Mouse (Mus musculus): ENCODE results near the gene Snu13. TPM values are rescaled to one million over a fixed set of nuclear protein-coding genes. Genes with fewer than 3 reads are reported as not detected.

Snu13 gene
- polyA plus RNA-seq, 1 experiment from 2014 or later = 342 TPM

GRCm38 (mm10) chr15:82016830-82017229 is 30.6 kb downstream of the Snu13 start:
- Histone ChIP-seq H3K4me3 (ENCODE audit: low read length) (peak overlapping the region; percentile 97), H3K27ac (ENCODE audit: low read depth, low read length) (peak overlapping the region; percentile 73; the same call in 1 of the 2 replicates), H3K4me2 (replicated peaks; ENCODE audit: low read depth, low read length) (peak overlapping the region; percentile 87), H3K9me3 (ENCODE audit: control insufficient read depth, low read length) (no peaks in the 10 kb centered on the region), H3K4me1 (ENCODE audit: control insufficient read depth, insufficient read depth, low read length) (peaks cover 10% of the 10 kb centered on the region; the same call in 1 of the 2 replicates), H3K9ac (ENCODE audit: low read depth, low read length) (peak overlapping the region; percentile 71), H3K27me3 (ENCODE audit: control insufficient read depth, insufficient read depth, low read length) (no peaks in the 10 kb centered on the region), H3K36me3 (ENCODE audit: control insufficient read depth, insufficient read depth, low read length) (peaks cover 12% of the 10 kb centered on the region; the same call in 1 of the 2 replicates)
- ATAC-seq (ENCODE audit: low FRiP score, low TSS enrichment) = no peak
- WGBS = 19% methylated on average over 6 of the region's 6 CpGs

- Histone ChIP-seq H3K9me3 (ENCODE audit: control insufficient read depth, low read length) (no peaks in the 10 kb centered on the region), H3K9ac (ENCODE audit: low read depth, low read length) (peak overlapping the region; percentile 85), H3K27ac (ENCODE audit: low read depth, low read length) (peak overlapping the region; percentile 74; the same call in 1 of the 2 replicates), H3K4me2 (replicated peaks; ENCODE audit: low read depth, low read length) (peak overlapping the region; percentile 87), H3K4me3 (ENCODE audit: low read length) (peak overlapping the region; percentile 97), H3K36me3 (ENCODE audit: control insufficient read depth, insufficient read depth, low read length) (peaks cover 6% of the 10 kb centered on the region; the same call in 1 of the 2 replicates), H3K4me1 (ENCODE audit: control insufficient read depth, insufficient read depth, low read length) (peaks cover 10% of the 10 kb centered on the region; the same call in 1 of the 2 replicates), H3K27me3 (ENCODE audit: control insufficient read depth, insufficient read depth, low read length) (no peaks in the 10 kb centered on the region)
- peak; percentile 95 for ATAC-seq (ENCODE audit: low FRiP score, low TSS enrichment)
- under 1% methylated on average over 53 of the region's 53 CpGs for WGBS
Observed at GRCm38 (mm10) chr15:82016101-82016808, 31.1 kb downstream of the Snu13 start.

DNA sequence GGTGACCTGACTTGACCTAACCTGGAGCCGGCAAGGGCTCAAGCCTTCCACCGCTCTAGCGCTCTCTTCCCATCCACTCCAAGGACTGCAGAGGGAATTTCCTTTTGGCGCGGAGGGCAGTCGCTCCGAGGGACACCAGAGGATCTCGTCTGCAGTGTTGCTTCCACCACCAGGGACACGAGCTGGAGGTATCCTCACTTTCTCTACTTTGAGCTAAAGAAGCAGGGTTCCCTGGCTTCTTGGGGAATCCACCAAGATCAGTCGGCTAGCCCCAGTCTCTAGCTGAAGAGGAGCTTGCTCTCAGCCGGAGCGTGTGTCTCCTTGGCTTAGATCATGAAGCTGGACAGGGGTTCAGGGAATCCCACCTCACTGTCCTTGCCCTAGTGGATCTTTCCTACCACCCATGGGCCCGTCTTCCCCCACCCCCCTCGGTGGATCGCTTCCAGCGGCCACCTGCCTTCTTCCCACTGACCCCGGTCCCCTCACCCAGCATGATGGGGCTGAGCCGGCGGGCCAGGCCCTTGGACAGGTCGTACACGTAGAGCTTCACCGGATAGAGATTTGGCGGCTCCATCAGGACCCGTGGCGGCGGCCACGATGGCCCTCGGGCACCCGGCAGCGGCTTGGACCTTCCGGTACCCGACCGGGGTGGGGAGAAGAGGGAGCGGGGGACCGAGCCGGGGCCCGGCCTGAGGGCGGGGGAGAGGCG is 31.9 kb downstream of the Snu13 start:
- Histone ChIP-seq H3K9me3 (ENCODE audit: control insufficient read depth, low read length) (no peaks in the 10 kb centered on the region), H3K36me3 (ENCODE audit: control insufficient read depth, insufficient read depth, low read length) (peaks cover 4% of the 10 kb centered on the region; the same call in 1 of the 2 replicates), H3K4me1 (ENCODE audit: control insufficient read depth, insufficient read depth, low read length) (peaks cover 10% of the 10 kb centered on the region; the same call in 1 of the 2 replicates), H3K27ac (ENCODE audit: low read depth, low read length) (peak overlapping the region; percentile 74; the same call in 1 of the 2 replicates), H3K4me3 (ENCODE audit: low read length) (peak overlapping the region; percentile 97), H3K4me2 (replicated peaks; ENCODE audit: low read depth, low read length) (peak overlapping the region; percentile 87), H3K27me3 (ENCODE audit: control insufficient read depth, insufficient read depth, low read length) (no peaks in the 10 kb centered on the region), H3K9ac (ENCODE audit: low read depth, low read length) (peak overlapping the region; percentile 85)
- peak; percentile 60 for ATAC-seq (ENCODE audit: low FRiP score, low TSS enrichment)
- under 1% methylated on average over 39 of the region's 39 CpGs for WGBS

DNA sequence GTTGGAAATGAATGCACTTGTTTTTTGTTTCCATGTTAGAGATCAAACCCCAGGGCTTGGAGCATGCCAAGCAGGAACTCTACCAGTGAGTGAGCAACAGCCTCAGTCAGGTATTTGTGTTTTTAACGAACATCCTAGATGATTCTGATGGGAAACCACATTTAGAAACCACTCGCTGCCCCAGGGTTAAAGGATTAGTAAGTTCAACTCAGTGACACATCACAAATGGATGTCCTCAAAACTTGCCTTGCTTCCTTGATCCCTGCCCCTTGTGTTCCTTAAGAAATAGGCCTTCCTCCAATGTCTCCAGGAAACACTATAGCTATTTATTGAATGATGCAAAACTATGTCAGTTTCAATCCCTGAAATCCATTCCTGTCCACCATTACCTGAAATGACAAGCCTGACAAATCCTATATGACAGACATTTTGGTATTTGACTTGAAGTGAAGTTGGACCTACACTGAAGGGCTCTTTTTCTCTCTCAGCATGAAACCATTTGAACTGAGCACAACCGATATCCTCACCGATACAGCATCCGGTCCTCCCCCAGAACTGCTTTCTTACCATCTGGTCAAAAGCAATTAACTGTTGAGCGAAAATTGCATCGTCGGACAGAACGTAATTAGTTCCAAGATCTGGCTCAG is 32.5 kb downstream of the Snu13 start:
- H3K27me3 ChIP-seq (ENCODE audit: control insufficient read depth, insufficient read depth, low read length) = no peaks in the 10 kb centered on the region
- no peaks in the 10 kb centered on the region for H3K9me3 ChIP-seq (ENCODE audit: control insufficient read depth, low read length)
- peak overlapping the region; percentile 97 for H3K4me3 ChIP-seq (ENCODE audit: low read length)
- 19% methylated on average over 9 of the region's 9 CpGs for WGBS
- peaks cover 10% of the 10 kb centered on the region; the same call in 1 of the 2 replicates for H3K4me1 ChIP-seq (ENCODE audit: control insufficient read depth, insufficient read depth, low read length)
- no peak overlapping the region for H3K27ac ChIP-seq (ENCODE audit: low read depth, low read length)
- peak overlapping the region; percentile 85 for H3K9ac ChIP-seq (ENCODE audit: low read depth, low read length)
- no peak for ATAC-seq (ENCODE audit: low FRiP score, low TSS enrichment)
- peaks cover 3% of the 10 kb centered on the region; the same call in 1 of the 2 replicates for H3K36me3 ChIP-seq (ENCODE audit: control insufficient read depth, insufficient read depth, low read length)
- peak overlapping the region; percentile 87 for H3K4me2 ChIP-seq (replicated peaks; ENCODE audit: low read depth, low read length)

GRCm38 (mm10) chr15:82011947-82012346 is 35.5 kb downstream of the Snu13 start:
- H3K9ac ChIP-seq (ENCODE audit: low read depth, low read length) = no peak overlapping the region
- H3K36me3 ChIP-seq (ENCODE audit: control insufficient read depth, insufficient read depth, low read length) = no peaks in the 10 kb centered on the region
- no peak overlapping the region for H3K27ac ChIP-seq (ENCODE audit: low read depth, low read length)
- WGBS = 88% methylated on average over 6 of the region's 6 CpGs
- ATAC-seq (ENCODE audit: low FRiP score, low TSS enrichment) = no peak
- H3K27me3 ChIP-seq (ENCODE audit: control insufficient read depth, insufficient read depth, low read length) = no peaks in the 10 kb centered on the region
- no peak overlapping the region for H3K4me3 ChIP-seq (ENCODE audit: low read length)
- H3K4me2 ChIP-seq (replicated peaks; ENCODE audit: low read depth, low read length) = no peak overlapping the region
- H3K4me1 ChIP-seq (ENCODE audit: control insufficient read depth, insufficient read depth, low read length) = peaks cover 10% of the 10 kb centered on the region; the same call in 1 of the 2 replicates
- H3K9me3 ChIP-seq (ENCODE audit: control insufficient read depth, low read length) = no peaks in the 10 kb centered on the region

DNA sequence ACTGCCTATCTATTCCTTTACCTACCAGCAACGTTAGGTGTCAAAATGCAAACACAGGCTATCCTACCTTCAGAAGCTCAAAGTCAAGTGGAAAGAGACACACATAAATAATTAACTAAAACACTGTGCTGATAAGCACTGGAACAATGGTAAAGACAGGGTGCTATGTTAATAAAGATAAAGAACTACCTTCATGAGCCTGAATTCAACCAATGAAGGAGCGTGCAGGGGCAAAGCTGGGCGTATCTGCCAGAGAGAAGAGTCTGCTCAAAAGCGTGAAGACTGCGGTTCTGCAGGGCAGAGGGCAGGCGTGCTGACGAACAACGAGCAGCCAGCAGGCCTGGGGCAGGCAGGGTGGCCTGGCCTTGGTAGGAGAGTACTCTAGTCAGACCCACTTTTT is 43.1 kb downstream of the Snu13 start:
- H3K36me3 ChIP-seq (ENCODE audit: control insufficient read depth, insufficient read depth, low read length) = peaks cover 17% of the 10 kb centered on the region; the same call in 1 of the 2 replicates
- H3K4me1 ChIP-seq (ENCODE audit: control insufficient read depth, insufficient read depth, low read length) = no peaks in the 10 kb centered on the region
- no peaks in the 10 kb centered on the region for H3K9me3 ChIP-seq (ENCODE audit: control insufficient read depth, low read length)
- H3K9ac ChIP-seq (ENCODE audit: low read depth, low read length) = no peak overlapping the region
- no peak overlapping the region for H3K4me2 ChIP-seq (replicated peaks; ENCODE audit: low read depth, low read length)
- no peak overlapping the region for H3K4me3 ChIP-seq (ENCODE audit: low read length)
- WGBS = 89% methylated on average over 8 of the region's 8 CpGs
- H3K27ac ChIP-seq (ENCODE audit: low read depth, low read length) = no peak overlapping the region
- ATAC-seq (ENCODE audit: low FRiP score, low TSS enrichment) = no peak
- no peaks in the 10 kb centered on the region for H3K27me3 ChIP-seq (ENCODE audit: control insufficient read depth, insufficient read depth, low read length)

- H3K4me3 ChIP-seq (ENCODE audit: low read length) = no peak overlapping the region
- H3K4me2 ChIP-seq (replicated peaks; ENCODE audit: low read depth, low read length) = no peak overlapping the region
- H3K9ac ChIP-seq (ENCODE audit: low read depth, low read length) = no peak overlapping the region
- H3K27me3 ChIP-seq (ENCODE audit: control insufficient read depth, insufficient read depth, low read length) = no peaks in the 10 kb centered on the region
- H3K27ac ChIP-seq (ENCODE audit: low read depth, low read length) = no peak overlapping the region
- 61% methylated on average over 6 of the region's 6 CpGs for WGBS
- H3K4me1 ChIP-seq (ENCODE audit: control insufficient read depth, insufficient read depth, low read length) = no peaks in the 10 kb centered on the region
- no peaks in the 10 kb centered on the region for H3K9me3 ChIP-seq (ENCODE audit: control insufficient read depth, low read length)
- peaks cover 37% of the 10 kb centered on the region for H3K36me3 ChIP-seq (ENCODE audit: control insufficient read depth, insufficient read depth, low read length)
- no peak for ATAC-seq (ENCODE audit: low FRiP score, low TSS enrichment)
Observed at GRCm38 (mm10) chr15:81993992-81994391, 53.4 kb downstream of the Snu13 start.

DNA sequence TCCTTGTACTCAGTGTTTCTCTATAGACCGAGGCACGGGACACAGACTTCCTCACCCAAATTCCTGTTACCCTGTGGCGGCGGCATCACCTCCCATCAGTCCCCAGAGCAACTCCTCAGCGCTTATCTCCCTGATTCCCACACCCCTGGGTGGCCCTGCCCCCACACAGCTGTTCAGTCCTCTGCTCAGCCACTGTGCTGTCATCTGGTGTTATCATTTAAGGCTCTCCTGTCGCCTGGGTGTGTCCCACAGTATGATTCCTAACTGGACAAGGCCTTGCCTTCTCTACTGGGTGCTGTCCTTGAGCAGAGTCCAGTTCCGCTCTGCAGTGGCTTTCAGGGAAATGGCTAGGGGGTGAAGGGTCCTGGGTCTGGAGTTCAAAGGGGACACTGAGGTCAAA is 56.8 kb downstream of the Snu13 start:
- Histone ChIP-seq H3K27ac (ENCODE audit: low read depth, low read length) (no peak overlapping the region), H3K36me3 (ENCODE audit: control insufficient read depth, insufficient read depth, low read length) (peaks cover 16% of the 10 kb centered on the region), H3K9ac (ENCODE audit: low read depth, low read length) (no peak overlapping the region), H3K9me3 (ENCODE audit: control insufficient read depth, low read length) (no peaks in the 10 kb centered on the region), H3K4me1 (ENCODE audit: control insufficient read depth, insufficient read depth, low read length) (no peaks in the 10 kb centered on the region), H3K4me3 (ENCODE audit: low read length) (no peak overlapping the region), H3K27me3 (ENCODE audit: control insufficient read depth, insufficient read depth, low read length) (no peaks in the 10 kb centered on the region), H3K4me2 (replicated peaks; ENCODE audit: low read depth, low read length) (no peak overlapping the region)
- WGBS = 56% methylated on average over 7 of the region's 7 CpGs
- ATAC-seq (ENCODE audit: low FRiP score, low TSS enrichment) = no peak

Measured in kidney, embryonic 14.5 days (tissue).